Comparison of ENCODE assay signal across 16 mouse cellular contexts in genomic region chr11:67622340-67622739, GRCm38 (mm10).
"Had no signal": no experiment of that assay in that cellular context is flagged by ENCODE, and none has a peak within 500 bp of the region (broad histone marks: within the 10 kb centered on the region; RNA-seq: fewer than 3 reads in every experiment).

No protein-coding gene starts in this region.

- H3K9ac ChIP-seq: kidney, embryonic 15.5 days; limb, embryonic 13.5 days; liver, embryonic 12.5 days; liver, embryonic 15.5 days; lung, embryonic 15.5 days had no signal

- H3K4me3 ChIP-seq: kidney, embryonic 15.5 days; limb, embryonic 10.5 days; limb, embryonic 13.5 days; liver, embryonic 12.5 days; liver, embryonic 15.5 days; lung, embryonic 15.5 days had no signal

- H3K4me1 ChIP-seq: limb, embryonic 10.5 days; limb, embryonic 13.5 days; liver, embryonic 12.5 days; lung, embryonic 15.5 days had no signal

- H3K9me3 ChIP-seq: kidney, embryonic 15.5 days; limb, embryonic 10.5 days; limb, embryonic 13.5 days; liver, embryonic 12.5 days; liver, embryonic 15.5 days; lung, embryonic 15.5 days had no signal

- H3K4me2 ChIP-seq: kidney, embryonic 15.5 days; limb, embryonic 13.5 days; liver, embryonic 12.5 days; liver, embryonic 15.5 days; lung, embryonic 15.5 days; midbrain, embryonic 11.5 days had no signal

- H3K27me3 ChIP-seq: kidney, embryonic 15.5 days; limb, embryonic 13.5 days; liver, embryonic 12.5 days; liver, embryonic 15.5 days; lung, embryonic 15.5 days had no signal

- DNase-seq: kidney, postnatal 10 days; kidney, postnatal 36 days; liver; lung, adult 18-20 months; lung, postnatal 10 days; lung, postnatal 36 days; midbrain, embryonic 14.5 days; thymus, adult 18-20 months; thymus, postnatal 36 days had no signal

- ATAC-seq: liver, embryonic 12.5 days had no signal

- H3K27ac ChIP-seq: kidney, embryonic 15.5 days; limb, embryonic 10.5 days; limb, embryonic 13.5 days; liver, embryonic 12.5 days; liver, embryonic 15.5 days; lung, embryonic 15.5 days had no signal

- H3K36me3 ChIP-seq: kidney, embryonic 15.5 days; limb, embryonic 10.5 days; limb, embryonic 13.5 days; liver, embryonic 12.5 days; liver, embryonic 15.5 days; lung, embryonic 15.5 days had no signal
